Mouse (Mus musculus) bone marrow, adult 2 months (tissue): ENCODE measurements at regions not wholly inside any gene's neighbourhood (a gene's known extent, or its start where the extent isn't known, plus 50 kb on each side); places are given as distances from the start of the nearest gene placed in this dataset.

Experiments used
- H3K27ac ChIP-seq: fragments of 200-500 bp; 2 replicates; pipeline ENCODE4 v1.5.1; 2012; ENCODE audit warnings: low read depth, mild to moderate bottlenecking, control low read depth, inconsistent platforms, low read length; ENCODE audit not compliant: control insufficient read depth, poor library complexity, insufficient read depth
- H3K4me1 ChIP-seq: fragments of 200-500 bp; 2 replicates; pipeline ENCODE4 v1.6.1; 2011; ENCODE audit warnings: low read length; ENCODE audit not compliant: control insufficient read depth, insufficient read depth
- H3K4me3 ChIP-seq: fragments of 200-500 bp; replicated peaks from 2 replicates; pipeline ENCODE3; 2011; ENCODE audit warnings: mild to moderate bottlenecking, low read depth, low read length, control low read depth; ENCODE audit not compliant: control insufficient read depth
- CTCF ChIP-seq: fragments of 200-500 bp; IDR thresholded peaks from 2 replicates; pipeline ENCODE4 v1.5.1; 2011; ENCODE audit warnings: low read length, control low read depth; ENCODE audit not compliant: control insufficient read depth, insufficient read depth
- POLR2A ChIP-seq: fragments of 200-500 bp; IDR thresholded peaks from 2 replicates; pipeline ENCODE4 v1.6.1; 2011; ENCODE audit warnings: low read depth, mild to moderate bottlenecking, control low read depth, low read length, borderline replicate concordance; ENCODE audit not compliant: control insufficient read depth
- WGBS: fragments of 180-500 bp; shearing (Covaris S2); methylation state at CpG from one replicate; pipeline ENCODE4 v1.1.7; 2018; 5-methylcytosine and 5-hydroxymethylcytosine counted together

- 67% methylated on average over 6 of the region's 6 CpGs for WGBS
- TF ChIP-seq POLR2A (no peak), CTCF (no peak)
- Histone ChIP-seq H3K27ac (no peak overlapping the region), H3K4me1 (no peaks in the 10 kb centered on the region), H3K4me3 (no peak overlapping the region)
These were observed 81.7 kb upstream of the Pum3 start for GRCm38 (mm10) chr19:27511340-27511739.

DNA sequence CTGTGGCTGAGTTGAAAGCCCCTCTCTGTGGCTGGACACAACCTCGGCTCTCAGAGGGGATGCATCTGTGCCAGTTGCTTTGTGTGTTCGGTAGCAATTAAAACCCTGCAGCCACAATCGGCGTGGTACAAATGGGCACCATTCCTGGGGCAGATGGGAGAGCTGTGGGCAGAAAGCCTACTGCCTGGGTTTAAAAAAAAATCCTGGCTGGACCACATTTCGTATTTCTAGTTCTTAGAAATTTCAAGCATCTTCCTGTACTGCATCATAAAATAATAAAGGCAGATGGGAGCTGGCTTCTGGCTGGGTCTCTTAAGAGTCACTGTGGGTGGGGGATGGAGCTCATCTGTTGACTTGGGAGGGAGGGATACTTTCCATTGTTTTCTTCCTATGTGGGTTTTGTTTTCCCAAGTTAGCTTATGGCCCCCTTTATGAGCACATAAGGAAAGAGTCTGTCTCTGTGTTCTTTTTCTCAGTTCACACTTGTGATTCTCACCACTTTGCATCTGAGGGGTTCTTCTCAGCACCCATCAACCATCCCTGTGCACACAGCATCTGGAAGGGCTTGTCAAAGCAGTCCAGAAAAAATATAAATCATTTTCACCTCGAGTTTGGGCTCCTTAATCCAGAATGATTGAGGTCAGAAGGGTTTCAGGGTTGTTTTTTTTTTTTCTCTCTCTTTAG lies 80.5 kb upstream of the Pum3 start:
- Histone ChIP-seq H3K4me3 (no peak overlapping the region), H3K27ac (no peak overlapping the region), H3K4me1 (no peaks in the 10 kb centered on the region)
- WGBS = 61% methylated on average over 6 of the region's 6 CpGs
- TF ChIP-seq CTCF = no peak
- no peak for TF ChIP-seq POLR2A

GRCm38 (mm10) chr19:27498278-27498677 lies 68.7 kb upstream of the Pum3 start:
- TF ChIP-seq POLR2A = no peak
- no peak for TF ChIP-seq CTCF
- WGBS = 75% methylated on average over 4 of the region's 4 CpGs
- H3K4me3 ChIP-seq = no peak overlapping the region

DNA sequence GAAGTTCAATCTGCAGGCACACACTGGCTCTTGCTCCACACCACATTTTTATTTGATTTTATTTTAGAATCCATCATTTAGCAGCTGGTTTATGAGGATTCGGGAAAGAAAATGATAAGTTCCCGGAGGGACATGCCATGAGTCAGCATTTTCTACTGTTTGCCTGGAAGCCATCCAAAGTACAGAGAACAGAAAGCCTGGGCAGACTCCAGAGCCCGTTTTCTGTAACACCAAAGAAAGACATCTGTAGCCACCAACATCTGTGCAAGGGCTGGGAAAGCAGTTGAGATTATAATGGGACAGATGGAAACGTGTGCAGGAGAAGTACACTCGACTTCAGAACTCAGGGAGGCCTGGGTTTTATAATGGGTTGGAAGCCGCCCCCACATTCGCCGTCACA lies 62.8 kb upstream of the Pum3 start:
- TF ChIP-seq CTCF (no peak), POLR2A (no peak)
- Histone ChIP-seq H3K27ac (no peak overlapping the region), H3K4me1 (no peaks in the 10 kb centered on the region), H3K4me3 (no peak overlapping the region)
- 86% methylated on average over 8 of the region's 8 CpGs for WGBS

More at GRCm38 (mm10) chr19:27498278-27498677, 68.7 kb upstream of the Pum3 start:
- Histone ChIP-seq H3K27ac (no peak overlapping the region), H3K4me1 (no peaks in the 10 kb centered on the region)

DNA sequence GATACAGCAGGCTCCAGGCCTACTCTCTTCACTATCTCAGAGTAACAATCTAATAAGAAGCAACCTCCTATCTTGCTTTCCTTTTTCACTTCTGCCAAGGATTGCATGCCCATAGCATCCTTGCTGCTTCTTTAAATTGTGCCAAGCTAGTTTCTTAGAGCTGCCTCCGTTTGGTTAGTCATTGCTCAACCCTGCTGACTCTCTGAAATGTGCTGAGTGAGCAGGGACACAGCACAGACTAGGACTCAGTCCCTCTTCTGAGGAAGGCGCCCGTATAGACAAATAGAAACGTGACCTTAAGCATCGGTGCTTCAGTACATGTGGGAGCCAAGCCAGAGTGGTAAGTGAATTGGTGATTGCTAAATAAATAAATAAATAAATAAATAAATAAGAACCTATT lies 62.2 kb upstream of the Pum3 start:
- 80% methylated on average over 5 of the region's 5 CpGs for WGBS
- no peak for TF ChIP-seq POLR2A
- no peak for TF ChIP-seq CTCF
- H3K4me1 ChIP-seq = no peaks in the 10 kb centered on the region
- no peak overlapping the region for H3K4me3 ChIP-seq
- H3K27ac ChIP-seq = no peak overlapping the region

DNA sequence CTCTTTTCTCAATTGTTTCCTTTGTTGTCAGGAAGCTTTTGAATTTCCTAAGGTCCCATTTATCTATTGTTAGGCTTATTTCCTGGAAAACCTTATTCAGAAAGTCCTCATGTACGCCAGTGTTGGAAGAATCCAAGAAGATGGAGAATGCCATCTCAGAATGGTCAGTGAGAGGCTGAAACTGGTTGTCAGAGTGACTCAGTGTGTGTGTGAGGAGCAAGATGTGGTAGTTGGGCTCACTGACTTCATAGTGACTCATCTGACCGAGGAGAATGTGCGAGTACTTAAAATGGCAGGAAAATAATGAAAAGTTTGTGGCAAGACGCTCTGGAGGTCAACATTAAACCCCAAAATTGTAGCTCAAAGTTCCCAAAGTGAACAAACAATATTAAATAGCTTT lies 59.4 kb upstream of the Pum3 start:
- Histone ChIP-seq H3K4me3 (no peak overlapping the region), H3K4me1 (no peaks in the 10 kb centered on the region), H3K27ac (no peak overlapping the region)
- TF ChIP-seq CTCF = no peak
- no peak for TF ChIP-seq POLR2A
- 73% methylated on average over 4 of the region's 4 CpGs for WGBS
